Mouse (Mus musculus): Measurements from ENCODE around the gene Pam16.

- TF ChIP-seq CTCF (conservative IDR thresholded peaks at IDR 0.05; ENCODE audit: insufficient read depth, insufficient read length, low read depth, low read length), result no peak
- no peak for TF ChIP-seq POLR2A (IDR thresholded peaks at IDR 0.05; ENCODE audit: low read depth, low read length)
These were observed 28.6 kb downstream of the Pam16 start for GRCm38 (mm10) chr16:4596141-4596728.

All from kidney, adult 2 months (tissue).